Mouse (Mus musculus): Measurements from ENCODE around the gene Anks6. TPM values are rescaled to one million over a fixed set of nuclear protein-coding genes. Genes with fewer than 3 reads are reported as not detected.

The Anks6 gene
- polyA plus RNA-seq, 1 experiment = 15.5 TPM

- DNase-seq (ENCODE audit: extremely low spot score in 1 of 2, low spot score in 1 of 2) = peak in 1 of 2 experiments; percentile 82
Measured at GRCm38 (mm10) chr4:46991016-46991958, 65.9 kb downstream of the Anks6 start, which contains the start of gene Gabbr2. TSS of gene Gabbr2 (minus strand) at chr4:46991873.

DNA sequence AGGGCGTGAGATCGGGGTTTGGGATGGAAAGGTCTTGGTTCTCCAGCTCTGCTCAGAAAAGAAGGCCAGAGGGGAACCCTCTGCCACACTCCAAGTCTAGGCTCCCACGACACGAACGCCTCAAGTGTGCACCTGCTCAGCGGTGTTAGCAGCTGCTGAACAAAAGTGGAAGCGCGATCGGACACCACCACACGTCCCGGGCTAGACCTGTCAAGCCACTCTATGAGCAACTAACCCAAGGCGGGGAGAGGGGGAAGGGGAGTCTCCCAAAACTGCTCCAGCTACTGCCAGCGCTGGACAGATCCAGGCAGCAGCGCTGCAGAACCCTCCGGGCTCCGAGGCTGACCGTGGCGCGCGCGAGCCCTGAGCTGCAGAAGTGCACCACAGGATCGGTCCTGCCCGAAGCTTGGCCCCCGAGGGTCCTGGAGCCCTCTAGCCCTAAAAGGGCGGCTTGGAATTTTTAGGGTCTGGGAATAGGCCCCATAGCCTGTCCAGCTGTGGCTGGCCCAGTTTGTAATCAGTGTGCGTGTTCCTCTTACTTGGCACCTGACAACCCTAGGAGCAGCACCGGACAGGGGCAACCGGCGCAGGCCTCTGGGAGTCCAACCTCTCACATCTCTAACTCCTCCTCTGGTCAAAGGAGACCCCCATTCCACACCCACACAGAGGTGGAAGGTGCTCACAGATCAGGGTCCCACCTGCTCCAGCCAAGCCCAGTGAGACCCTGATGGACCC is 66.8 kb downstream of the Anks6 start:
- DNase-seq (ENCODE audit: extremely low spot score in 1 of 2, low spot score in 1 of 2) = peak in 1 of 2 experiments; percentile 49

GRCm38 (mm10) chr4:46989842-46990241 is 67.4 kb downstream of the Anks6 start:
- peak; percentile 63 to 85 for DNase-seq (ENCODE audit: extremely low spot score in 1 of 2, low spot score in 1 of 2)

- DNase-seq (ENCODE audit: extremely low spot score in 1 of 2, low spot score in 1 of 2) = no peak
Measured at GRCm38 (mm10) chr4:46988824-46989223, 68.4 kb downstream of the Anks6 start.

GRCm38 (mm10) chr4:46988257-46988656 is 69.0 kb downstream of the Anks6 start:
- no peak for DNase-seq (ENCODE audit: extremely low spot score in 1 of 2, low spot score in 1 of 2)

DNA sequence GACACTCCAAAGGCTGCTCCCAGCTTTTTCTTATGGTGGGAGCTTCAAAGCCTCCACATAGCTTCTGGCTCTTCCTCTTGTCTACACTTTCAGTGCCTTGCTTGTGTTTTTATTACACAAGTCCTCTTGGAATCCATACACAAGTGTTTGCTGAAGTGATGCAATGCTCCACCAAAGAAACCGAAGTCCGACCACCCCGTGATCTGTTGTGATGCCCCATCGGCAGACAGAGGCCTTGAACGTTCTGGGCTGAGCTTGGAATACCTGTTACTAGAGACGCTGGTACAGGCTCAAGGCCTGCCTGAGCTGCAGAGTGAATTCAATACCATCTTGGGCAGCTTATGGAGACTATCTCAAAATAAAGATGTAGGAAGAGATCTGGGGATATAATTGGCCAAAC is 69.4 kb downstream of the Anks6 start:
- no peak for DNase-seq (ENCODE audit: extremely low spot score in 1 of 2, low spot score in 1 of 2)

DNA sequence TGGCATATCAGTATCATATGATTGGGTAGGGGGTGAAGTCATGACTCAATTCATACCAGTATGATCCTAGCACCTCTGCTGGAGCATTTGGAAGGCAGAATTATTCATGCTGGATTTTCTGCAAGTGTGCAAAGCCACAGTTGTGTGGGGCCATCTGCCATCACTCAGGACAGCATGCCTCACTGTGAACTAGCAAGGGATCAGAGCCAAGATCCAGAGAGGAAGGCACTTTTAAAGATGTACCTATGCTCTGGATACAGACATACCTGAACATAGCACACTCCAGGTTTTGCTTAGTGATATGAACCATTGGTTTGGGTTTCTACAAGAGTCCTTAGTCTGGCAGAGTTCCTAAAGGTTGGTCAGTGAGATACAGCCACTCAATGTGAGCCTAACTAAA is 71.2 kb downstream of the Anks6 start:
- DNase-seq (ENCODE audit: extremely low spot score in 1 of 2, low spot score in 1 of 2) = no peak

- peak in 1 of 2 experiments; percentile 36 for DNase-seq (ENCODE audit: extremely low spot score in 1 of 2, low spot score in 1 of 2)
Measured at GRCm38 (mm10) chr4:46982912-46983311, 74.3 kb downstream of the Anks6 start.

DNA sequence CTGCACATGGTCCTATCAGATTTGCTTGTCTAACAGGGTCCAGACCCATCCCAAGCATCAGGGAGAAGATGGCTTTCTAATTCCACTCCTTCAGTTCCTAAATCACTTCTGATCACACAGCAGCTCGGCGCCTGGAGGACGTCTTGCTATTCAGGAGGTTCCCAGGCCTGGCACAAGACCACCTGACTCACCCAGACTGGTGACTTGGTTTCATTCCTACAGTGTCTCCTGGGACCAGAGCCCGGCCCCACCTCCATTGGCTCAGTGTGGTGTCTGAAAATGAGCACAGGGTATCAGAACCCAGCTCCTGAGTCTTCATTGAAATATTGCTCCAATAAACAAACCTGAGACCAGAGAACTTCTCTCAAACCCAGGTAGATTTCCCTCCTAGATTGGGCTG is 75.1 kb downstream of the Anks6 start:
- peak in 1 of 2 experiments; percentile 39 for DNase-seq (ENCODE audit: extremely low spot score in 1 of 2, low spot score in 1 of 2)

DNA sequence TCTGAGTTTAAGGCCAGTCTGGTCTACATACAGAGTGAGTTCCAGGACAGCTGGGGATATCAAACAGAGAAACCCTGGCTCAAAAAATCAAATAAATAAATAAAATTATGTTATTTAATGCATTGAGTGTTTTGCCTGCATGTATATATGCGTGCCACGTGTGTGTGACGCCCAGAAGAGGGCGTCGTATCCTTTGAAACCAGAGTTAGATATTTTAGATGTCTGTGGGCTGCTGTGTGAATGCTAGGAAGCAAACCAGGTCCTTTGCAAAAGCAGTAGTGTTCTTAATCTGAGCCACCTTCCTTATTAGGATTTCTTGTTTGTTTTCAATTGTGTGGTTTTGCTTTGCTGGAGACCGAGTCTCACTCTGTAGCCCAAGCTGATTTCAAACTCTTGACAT is 78.9 kb downstream of the Anks6 start:
- DNase-seq (ENCODE audit: extremely low spot score in 1 of 2, low spot score in 1 of 2) = no peak

DNA sequence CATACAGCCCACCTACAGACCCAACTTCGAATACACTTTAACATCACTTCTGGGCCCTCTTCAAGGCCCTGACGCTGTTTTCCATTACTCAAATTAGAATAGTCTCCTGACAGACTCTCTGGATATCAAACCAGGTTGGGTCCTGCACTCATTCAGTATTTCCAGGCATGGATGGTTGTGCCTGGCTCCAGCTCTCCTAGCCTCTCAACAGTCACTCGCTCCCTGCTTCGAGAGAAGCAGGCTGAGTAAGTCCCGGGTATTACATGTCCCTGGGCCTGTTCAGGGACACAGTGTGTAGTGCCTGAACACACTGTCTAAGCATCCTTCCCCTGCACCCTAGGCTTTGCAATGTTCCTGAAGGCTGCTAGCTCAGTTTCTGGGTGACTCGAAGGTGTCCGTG is 80.1 kb downstream of the Anks6 start:
- no peak for DNase-seq (ENCODE audit: extremely low spot score in 1 of 2, low spot score in 1 of 2)

- DNase-seq (ENCODE audit: extremely low spot score in 1 of 2, low spot score in 1 of 2) = peak in 1 of 2 experiments; percentile 36
Measured at GRCm38 (mm10) chr4:46976671-46977071, 80.6 kb downstream of the Anks6 start.

DNA sequence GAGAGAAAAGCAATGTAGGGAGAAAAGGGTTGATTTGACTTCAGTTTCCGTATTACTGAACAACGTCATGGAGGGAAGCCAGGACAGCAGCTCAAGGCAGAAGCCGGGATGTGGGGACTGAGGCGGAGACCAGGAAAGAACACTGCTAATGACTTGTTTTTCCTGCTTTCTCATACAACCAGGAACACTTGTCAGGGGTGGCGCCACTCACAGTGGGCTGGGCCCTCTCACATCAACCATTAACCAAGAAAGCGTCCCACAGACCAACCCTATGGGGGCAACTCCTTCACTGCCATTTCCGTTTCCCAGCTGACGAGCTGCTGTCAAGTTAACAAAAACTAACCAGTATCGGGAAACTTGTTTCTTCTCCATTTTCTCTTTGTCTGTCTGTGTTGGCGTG is 83.9 kb downstream of the Anks6 start:
- DNase-seq (ENCODE audit: extremely low spot score in 1 of 2, low spot score in 1 of 2) = no peak

GRCm38 (mm10) chr4:46967981-46968380 is 89.2 kb downstream of the Anks6 start:
- no peak for DNase-seq (ENCODE audit: extremely low spot score in 1 of 2, low spot score in 1 of 2)

- DNase-seq (ENCODE audit: extremely low spot score in 1 of 2, low spot score in 1 of 2) = no peak
Measured at GRCm38 (mm10) chr4:46966551-46966950, 90.7 kb downstream of the Anks6 start.

Other genes starting within 250 kb of the Anks6 start
- gene Gabbr2, start 65.6 kb downstream of the Anks6 start, polyA plus RNA-seq (2012; rRNA removed) = 95.3 and 104 TPM in 2 replicates
- 1.9 and 2.1 TPM in 2 replicates for gene Galnt12, start 34.5 kb upstream of the Anks6 start, polyA plus RNA-seq (2012; rRNA removed)
- gene Col15a1, start 150.7 kb upstream of the Anks6 start, polyA plus RNA-seq (2012; rRNA removed) = 9.3 and 13.5 TPM in 2 replicates